ENCODE assay signal across 11 mouse cellular contexts in genomic region chr10:75091478-75092152, GRCm38 (mm10). TPM values are rescaled to one million over a fixed set of nuclear protein-coding genes. Genes with fewer than 3 reads are reported as not detected.
DNase-seq lines count a peak whose midpoint lies in the region; ATAC-seq and TF ChIP-seq lines count a peak whose summit lies in the region.
"Had no signal": no experiment of that assay in that cellular context is flagged by ENCODE, and none has a peak within 500 bp of the region (broad histone marks: within the 10 kb centered on the region; RNA-seq: fewer than 3 reads in every experiment).

No protein-coding gene starts in this region.

- H3K4me2 ChIP-seq in limb, embryonic 15.5 days, result no peak overlapping the region
- H3K4me2 ChIP-seq in lung, postnatal 0 days (replicated peaks; ENCODE audit: low read depth, low read length), result no peak overlapping the region
- H3K4me2 ChIP-seq in kidney, embryonic 16.5 days (replicated peaks; ENCODE audit: low read depth, low read length), result no peak overlapping the region
- no peak overlapping the region for H3K4me2 ChIP-seq in liver, embryonic 11.5 days
- H3K4me2 ChIP-seq: lung, embryonic 15.5 days had no signal

- WGBS in limb, embryonic 15.5 days, result 58% methylated on average over 10 of the region's 10 CpGs
- 87% methylated on average over 10 of the region's 10 CpGs for WGBS in limb, embryonic 10.5 days
- 55% methylated on average over 10 of the region's 10 CpGs for WGBS in lung, postnatal 0 days
- WGBS in kidney, embryonic 16.5 days, result 76% methylated on average over 10 of the region's 10 CpGs
- 80% methylated on average over 10 of the region's 10 CpGs for WGBS in liver, embryonic 11.5 days

- TF ChIP-seq CTCF in lung, postnatal 0 days (IDR thresholded peaks at IDR 0.05), result no peak

- no peak for DNase-seq in limb, embryonic 10.5 days (ENCODE audit: low spot score)
- DNase-seq in cerebellum, adult 11 months, result peak; percentile 50
- peak; percentile 19 for DNase-seq in gastrocnemius, postnatal 10 days
- peak; percentile 24 for DNase-seq in lung, postnatal 0 days (ENCODE audit: low spot score)
- no peak for DNase-seq in adrenal gland, adult 8-10 months
- no peak for DNase-seq in liver, embryonic 11.5 days (ENCODE audit: low spot score)

- no peak overlapping the region for H3K4me3 ChIP-seq in limb, embryonic 15.5 days
- H3K4me3 ChIP-seq in limb, embryonic 10.5 days, result no peak overlapping the region
- no peak overlapping the region for H3K4me3 ChIP-seq in lung, postnatal 0 days (ENCODE audit: low read depth, low read length)
- H3K4me3 ChIP-seq in kidney, embryonic 16.5 days (ENCODE audit: low read length), result no peak overlapping the region
- no peak overlapping the region for H3K4me3 ChIP-seq in liver, embryonic 11.5 days (ENCODE audit: low read depth, low read length)
- H3K4me3 ChIP-seq: lung, embryonic 15.5 days had no signal

- TF ChIP-seq EP300 in lung, postnatal 0 days (IDR thresholded peaks at IDR 0.05), result no peak

- peaks cover 11% of the 10 kb centered on the region for H3K4me1 ChIP-seq in limb, embryonic 15.5 days
- peaks cover 28% of the 10 kb centered on the region for H3K4me1 ChIP-seq in limb, embryonic 10.5 days
- 0 out of 2 replicates have a peak, but pooled peaks cover 4% of the 10 kb centered on the region for H3K4me1 ChIP-seq in lung, postnatal 0 days (ENCODE audit: insufficient read depth, low read depth, low read length)
- H3K4me1 ChIP-seq in kidney, embryonic 16.5 days (ENCODE audit: insufficient read depth, low read length), result peaks cover 24% of the 10 kb centered on the region
- peaks cover 8% of the 10 kb centered on the region; the same call in 1 of the 2 replicates for H3K4me1 ChIP-seq in liver, embryonic 11.5 days (replicated peaks; ENCODE audit: control insufficient read depth, insufficient read depth, low read length)

- H3K9me3 ChIP-seq in limb, embryonic 15.5 days, result no peaks in the 10 kb centered on the region
- no peaks in the 10 kb centered on the region for H3K9me3 ChIP-seq in limb, embryonic 10.5 days (replicated peaks)
- H3K9me3 ChIP-seq in lung, postnatal 0 days (ENCODE audit: low read length), result no peaks in the 10 kb centered on the region
- H3K9me3 ChIP-seq in kidney, embryonic 16.5 days (ENCODE audit: low read length), result no peaks in the 10 kb centered on the region
- H3K9me3 ChIP-seq in liver, embryonic 11.5 days (ENCODE audit: control insufficient read depth, low read length), result no peaks in the 10 kb centered on the region
- H3K9me3 ChIP-seq: lung, embryonic 15.5 days had no signal

- no peak overlapping the region for H3K9ac ChIP-seq in limb, embryonic 15.5 days
- H3K9ac ChIP-seq in lung, postnatal 0 days (replicated peaks; ENCODE audit: low read depth), result no peak overlapping the region
- no peak overlapping the region for H3K9ac ChIP-seq in kidney, embryonic 16.5 days (replicated peaks; ENCODE audit: low read length)
- H3K9ac ChIP-seq in liver, embryonic 11.5 days (ENCODE audit: low read depth, low read length), result no peak overlapping the region
- H3K9ac ChIP-seq: lung, embryonic 15.5 days had no signal

- peak overlapping the region; percentile 67 for H3K27ac ChIP-seq in limb, embryonic 15.5 days
- H3K27ac ChIP-seq in limb, embryonic 10.5 days, result no peak overlapping the region
- no peak overlapping the region for H3K27ac ChIP-seq in lung, postnatal 0 days (ENCODE audit: low read length)
- H3K27ac ChIP-seq in kidney, embryonic 16.5 days (ENCODE audit: low read length), result no peak overlapping the region
- no peak overlapping the region for H3K27ac ChIP-seq in liver, embryonic 11.5 days (ENCODE audit: low read depth, low read length)
- H3K27ac ChIP-seq: lung, embryonic 15.5 days had no signal

- no peak for ATAC-seq in limb, embryonic 15.5 days (ENCODE audit: insufficient number of reproducible peaks, low FRiP score, low TSS enrichment, low read depth)
- ATAC-seq in lung, postnatal 0 days, result 0 out of 2 replicates have a peak, but pooled peaks have one; percentile 10
- no peak for ATAC-seq in kidney, embryonic 16.5 days (ENCODE audit: low FRiP score, low TSS enrichment)
- no peak for ATAC-seq in liver, embryonic 11.5 days (replicated peaks; ENCODE audit: low FRiP score)

- H3K36me3 ChIP-seq in limb, embryonic 15.5 days, result no peaks in the 10 kb centered on the region
- H3K36me3 ChIP-seq in limb, embryonic 10.5 days, result peaks cover 11% of the 10 kb centered on the region; the same call in 1 of the 2 replicates
- H3K36me3 ChIP-seq in lung, postnatal 0 days (ENCODE audit: insufficient read depth, low read length), result no peaks in the 10 kb centered on the region; the same call in 1 of the 2 replicates
- H3K36me3 ChIP-seq in kidney, embryonic 16.5 days (ENCODE audit: insufficient read depth, low read length), result no peaks in the 10 kb centered on the region
- H3K36me3 ChIP-seq in liver, embryonic 11.5 days (ENCODE audit: control insufficient read depth, insufficient read depth, low read length), result no peaks in the 10 kb centered on the region
- H3K36me3 ChIP-seq: lung, embryonic 15.5 days had no signal

- no peaks in the 10 kb centered on the region for H3K27me3 ChIP-seq in limb, embryonic 15.5 days
- H3K27me3 ChIP-seq in limb, embryonic 10.5 days (ENCODE audit: low read depth, poor library complexity, severe bottlenecking), result no peaks in the 10 kb centered on the region
- no peaks in the 10 kb centered on the region for H3K27me3 ChIP-seq in lung, postnatal 0 days (replicated peaks; ENCODE audit: insufficient read depth, low read length)
- H3K27me3 ChIP-seq in kidney, embryonic 16.5 days (ENCODE audit: insufficient read depth, low read length), result no peaks in the 10 kb centered on the region
- no peaks in the 10 kb centered on the region for H3K27me3 ChIP-seq in liver, embryonic 11.5 days (replicated peaks; ENCODE audit: control insufficient read depth, insufficient read depth, low read length)
- H3K27me3 ChIP-seq: lung, embryonic 15.5 days had no signal

RNA-seq across cellular contexts. Expression of gene Bcr, which starts 31.2 kb away (rescaled TPM):
- 7.5 and 7.6 TPM in 2 replicates for polyA plus RNA-seq in limb, embryonic 15.5 days (2015; fragmentation: Nextera tagmentation; extraction: Ambion mirVana)
- 7.0 and 7.6 TPM in 2 replicates for polyA plus RNA-seq in limb, embryonic 10.5 days (2016; fragmentation: Nextera tagmentation; extraction: Ambion mirVana)
- total RNA-seq in gastrocnemius, postnatal 10 days (2021), result 1 to 10 TPM; 4.2 to 6.4 TPM
- 16.5 and 20.2 TPM in 2 replicates for polyA plus RNA-seq in lung, postnatal 0 days (2015; fragmentation: Nextera tagmentation; extraction: Ambion mirVana)
- total RNA-seq in adrenal gland, adult 8-10 months (2022), result 10 to 100 TPM; 33.7 to 76.4 (median 56.5) TPM
- polyA plus RNA-seq in kidney, embryonic 16.5 days (2015; fragmentation: Nextera tagmentation; extraction: Ambion mirVana), result 6.8 and 8.4 TPM in 2 replicates
- 4.2 and 6.8 TPM in 2 replicates for polyA plus RNA-seq in liver, embryonic 11.5 days (2014; fragmentation: Nextera tagmentation; extraction: Ambion mirVana)

RNA-seq across cellular contexts. Expression of gene Rab36, which starts 54.8 kb away (rescaled TPM):
- 6.3 and 6.7 TPM in 2 replicates for polyA plus RNA-seq in limb, embryonic 15.5 days (2015; fragmentation: Nextera tagmentation; extraction: Ambion mirVana)
- polyA plus RNA-seq in limb, embryonic 10.5 days (2016; fragmentation: Nextera tagmentation; extraction: Ambion mirVana), result 10.6 and 13.2 TPM in 2 replicates
- 1 to 10 TPM; 1.3 to 2.2 TPM for total RNA-seq in gastrocnemius, postnatal 10 days (2021)
- polyA plus RNA-seq in lung, postnatal 0 days (2015; fragmentation: Nextera tagmentation; extraction: Ambion mirVana), result 4.7 and 6.1 TPM in 2 replicates
- 10 to 100 TPM; 14.1 to 46.3 (median 30.9) TPM for total RNA-seq in adrenal gland, adult 8-10 months (2022)
- polyA plus RNA-seq in kidney, embryonic 16.5 days (2015; fragmentation: Nextera tagmentation; extraction: Ambion mirVana), result 10.9 and 12.9 TPM in 2 replicates
- 6.5 and 7.8 TPM in 2 replicates for polyA plus RNA-seq in liver, embryonic 11.5 days (2014; fragmentation: Nextera tagmentation; extraction: Ambion mirVana)

RNA-seq across cellular contexts. Expression of gene Rsph14, which starts 59.2 kb away (rescaled TPM):
- polyA plus RNA-seq in limb, embryonic 15.5 days (2015; fragmentation: Nextera tagmentation; extraction: Ambion mirVana), result not detected in 2 replicates
- not detected in 2 replicates for polyA plus RNA-seq in limb, embryonic 10.5 days (2016; fragmentation: Nextera tagmentation; extraction: Ambion mirVana)
- total RNA-seq in gastrocnemius, postnatal 10 days (2021), result not detected
- 8.8 and 8.9 TPM in 2 replicates for polyA plus RNA-seq in lung, postnatal 0 days (2015; fragmentation: Nextera tagmentation; extraction: Ambion mirVana)
- total RNA-seq in adrenal gland, adult 8-10 months (2022), result 1 to 10 TPM in 2 of 4 experiments, under 1 TPM in 1, not detected in 1; 0.91 to 3.3 (median 1.5) TPM
- polyA plus RNA-seq in kidney, embryonic 16.5 days (2015; fragmentation: Nextera tagmentation; extraction: Ambion mirVana), result not detected in 2 replicates
- not detected in 2 replicates for polyA plus RNA-seq in liver, embryonic 11.5 days (2014; fragmentation: Nextera tagmentation; extraction: Ambion mirVana)
- polyA plus RNA-seq: kidney, embryonic 14.5 days; urinary bladder, adult 2 months had no signal

Comparison
In these comparisons a context has a peak if more than half of its experiments do, and no peak if none do; other contexts are left out.
1. DNase-seq: peak in cerebellum, adult 11 months (single experiment), gastrocnemius, postnatal 10 days (single experiment) and lung, postnatal 0 days (single experiment); none in limb, embryonic 10.5 days (single experiment), adrenal gland, adult 8-10 months (single experiment) and liver, embryonic 11.5 days (single experiment).